Mouse (Mus musculus) gastrocnemius, postnatal 25 days (tissue): ENCODE measurements around the gene Snx19. TPM values are rescaled to one million over a fixed set of nuclear protein-coding genes. Genes with fewer than 3 reads are reported as not detected.

ENCODE experiments used
- DNase-seq: peaks from one replicate; pipeline ENCODE4 v3.0.0; 2022
- long read RNA-seq, 2 experiments: library from polyadenylated mRNA; stranded (forward); transcript quantifications; one replicate each; pipeline ENCODE4 v2.0.0; 2021
- total RNA-seq, 2 experiments: library from RNA; stranded (reverse); gene quantifications; 1 replicate in 1 of 2; 2 replicates in 1 of 2; pipeline ENCODE4 v1.2.3; 2021

Snx19 gene
- total RNA-seq = 10 to 100 TPM; 19.7 to 20.5 TPM
- long read RNA-seq, experiment 1, full-length matches to known transcripts = 2 of 31 reads
- long read RNA-seq, experiment 1, partial matches to known transcripts = 2 of 31 reads
- long read RNA-seq, experiment 1, other reads (novel, unspliced or antisense) = 27 of 31 reads
- long read RNA-seq, experiment 2, full-length matches to known transcripts = 3 of 24 reads
- long read RNA-seq, experiment 2, partial matches to known transcripts = 1 of 24 reads
- long read RNA-seq, experiment 2, other reads (novel, unspliced or antisense) = 20 of 24 reads

GRCm38 (mm10) chr9:30426882-30427632 is at the start of gene Snx19:
Gene Snx19, plus strand, starts transcription at chr9:30427108.
- peak; percentile 85 for DNase-seq

- DNase-seq = no peak
Measured at GRCm38 (mm10) chr9:30400771-30401170, 26.1 kb upstream of the Snx19 start.

DNA sequence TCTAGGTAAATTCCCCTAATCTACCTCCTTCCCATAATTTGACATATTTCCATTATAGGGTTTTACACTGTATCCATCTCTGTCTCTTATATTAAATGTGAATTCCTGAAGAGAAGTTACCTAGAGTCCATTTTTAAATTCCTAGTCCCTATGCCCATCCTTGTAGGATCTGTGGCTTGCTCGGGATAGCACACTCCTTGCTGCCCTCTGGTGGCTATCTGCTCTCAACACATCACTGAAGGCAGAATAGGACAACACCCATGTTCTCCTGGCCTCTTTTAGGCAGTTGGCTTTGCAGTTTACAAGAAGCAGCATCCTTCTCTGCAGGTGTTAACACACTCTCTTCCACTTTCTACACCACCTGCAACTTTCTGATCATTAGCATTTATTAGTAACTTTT is 4.0 kb upstream of the Snx19 start:
- DNase-seq = no peak

GRCm38 (mm10) chr9:30425178-30425577 is 1.7 kb upstream of the Snx19 start:
- no peak for DNase-seq

GRCm38 (mm10) chr9:30428231-30428630 is 1.3 kb downstream of the Snx19 start:
- no peak for DNase-seq

GRCm38 (mm10) chr9:30430447-30430846 is 3.5 kb downstream of the Snx19 start:
- DNase-seq = no peak

DNA sequence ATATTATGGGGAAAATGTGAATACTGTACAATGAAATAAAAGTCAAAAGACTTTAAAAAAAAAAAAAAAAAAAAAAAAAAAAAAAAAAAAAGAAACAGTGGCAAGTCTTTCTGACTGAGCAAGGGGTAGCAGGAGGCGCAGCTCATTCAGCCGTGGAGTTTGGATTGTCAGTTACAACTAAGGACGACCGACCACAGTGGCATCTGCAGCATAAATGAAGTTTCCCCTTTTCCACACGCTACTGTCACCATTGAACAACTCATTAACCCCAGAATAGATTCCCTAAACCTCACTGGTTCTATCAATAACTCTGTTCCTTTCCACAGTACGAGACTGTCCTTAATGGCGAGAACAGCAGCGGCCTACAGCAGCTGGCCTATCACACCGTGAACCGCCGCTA is 5.0 kb downstream of the Snx19 start:
- DNase-seq = no peak

DNA sequence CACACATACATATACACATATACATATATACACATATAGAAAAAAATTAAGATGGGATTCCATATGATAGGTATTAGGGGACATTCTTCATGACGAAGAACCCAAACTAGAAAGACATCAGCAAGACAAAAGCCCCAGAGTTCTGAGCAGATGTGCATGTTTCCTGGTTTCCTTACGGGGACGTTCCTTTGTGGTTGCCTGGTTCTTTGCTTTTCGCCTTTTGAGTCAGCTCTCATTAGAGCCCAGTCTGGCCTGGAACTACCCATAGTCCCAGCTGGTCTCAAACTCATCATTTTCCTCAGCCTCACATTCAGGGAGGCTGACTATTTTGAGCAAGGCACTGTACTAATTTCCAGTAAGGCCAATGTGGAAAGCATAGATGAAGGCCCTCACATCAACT is 7.0 kb downstream of the Snx19 start:
- DNase-seq = no peak

DNA sequence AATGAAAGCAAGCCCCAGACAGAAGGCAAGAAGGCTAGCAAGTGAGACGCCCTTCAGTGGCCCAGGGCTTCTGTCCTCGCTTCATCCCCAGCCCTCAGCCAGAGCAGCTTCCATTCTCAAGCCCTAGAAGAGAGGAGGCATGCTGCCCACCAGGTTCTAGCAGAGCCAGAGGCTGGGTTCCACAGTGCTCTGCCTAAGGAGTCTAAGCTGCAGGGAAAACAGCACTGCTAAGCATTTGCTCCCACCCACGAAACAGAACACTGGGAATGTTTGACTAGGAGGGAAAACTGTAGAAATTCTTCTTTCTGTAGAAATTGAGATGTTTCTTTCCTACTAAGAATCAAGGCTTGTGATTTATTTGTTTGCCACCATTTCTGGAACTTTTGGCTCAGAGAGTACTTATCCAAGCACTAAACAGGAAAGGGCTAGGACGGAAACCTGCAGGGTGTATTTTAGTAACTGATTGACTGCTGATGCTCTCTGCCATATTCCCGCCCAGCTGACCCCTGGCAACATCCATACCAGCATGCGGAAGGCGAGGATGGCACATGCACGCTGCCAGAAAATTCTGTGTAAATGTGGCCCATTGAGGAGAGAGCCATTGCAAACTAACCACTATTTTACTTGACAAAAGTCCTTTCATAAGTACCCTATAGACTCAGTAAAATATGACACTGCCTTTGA is 9.1 kb downstream of the Snx19 start:
- no peak for DNase-seq

DNA sequence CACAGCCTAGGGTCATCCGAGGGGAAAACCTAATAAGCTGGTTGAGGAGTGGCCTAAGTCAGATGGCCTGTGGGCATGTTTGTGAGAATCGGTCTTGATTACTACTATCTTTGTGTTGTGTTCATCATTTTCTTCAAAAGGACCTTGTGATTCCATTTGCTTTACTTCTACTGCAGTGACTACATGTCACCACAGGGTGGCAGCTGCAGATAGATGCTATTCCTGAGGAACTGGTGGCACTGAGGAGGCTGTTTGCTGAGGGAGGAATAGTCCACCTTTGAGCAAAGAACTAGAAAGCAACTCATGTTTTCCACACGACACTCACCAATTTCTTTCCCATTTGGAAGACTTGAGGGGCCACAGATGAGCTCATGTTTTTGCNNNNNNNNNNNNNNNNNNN is 11.6 kb downstream of the Snx19 start:
- DNase-seq = no peak

GRCm38 (mm10) chr9:30441761-30442160 is 14.9 kb downstream of the Snx19 start:
- DNase-seq = no peak

DNA sequence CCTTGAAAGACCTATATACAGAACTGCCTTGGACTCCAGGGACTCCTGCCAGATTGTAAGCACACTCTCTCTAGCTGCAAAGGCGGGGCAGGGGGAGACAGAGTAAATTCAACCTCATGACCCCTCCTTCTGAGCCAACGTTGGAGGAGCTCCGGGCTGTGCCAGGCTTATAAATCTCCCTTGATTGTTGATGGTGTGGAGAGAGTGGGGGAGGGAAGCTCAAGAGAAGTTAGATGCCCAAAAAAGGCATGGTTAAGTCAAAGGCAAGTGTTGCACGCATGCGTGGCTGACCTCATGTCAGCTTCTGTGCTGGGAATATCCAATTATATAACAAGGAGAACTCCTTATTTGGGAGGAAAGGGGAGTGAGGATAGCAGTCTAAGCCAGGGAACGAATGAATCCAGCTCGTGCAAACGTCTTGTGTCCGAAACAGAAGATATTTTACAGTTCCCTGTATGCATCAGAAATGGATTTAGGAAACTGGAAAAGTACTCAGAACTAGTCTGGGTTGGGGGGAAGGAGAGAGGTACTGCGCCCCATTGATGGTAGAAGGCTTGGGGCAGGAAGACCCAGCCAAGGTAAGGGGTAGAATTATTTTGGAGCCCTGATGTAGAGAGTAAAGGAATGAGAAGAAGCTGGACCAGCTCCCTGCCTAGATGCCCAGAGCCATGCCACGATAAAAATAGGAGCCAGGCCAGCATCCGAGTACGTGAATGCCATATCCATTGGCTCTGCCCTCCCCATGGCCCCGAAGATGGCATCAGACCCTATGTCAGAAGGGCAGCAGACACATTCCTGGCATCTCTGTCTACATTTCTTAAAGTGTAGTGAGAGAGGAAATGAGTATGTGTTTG is 18.6 kb downstream of the Snx19 start:
- DNase-seq = peak; percentile 75

DNA sequence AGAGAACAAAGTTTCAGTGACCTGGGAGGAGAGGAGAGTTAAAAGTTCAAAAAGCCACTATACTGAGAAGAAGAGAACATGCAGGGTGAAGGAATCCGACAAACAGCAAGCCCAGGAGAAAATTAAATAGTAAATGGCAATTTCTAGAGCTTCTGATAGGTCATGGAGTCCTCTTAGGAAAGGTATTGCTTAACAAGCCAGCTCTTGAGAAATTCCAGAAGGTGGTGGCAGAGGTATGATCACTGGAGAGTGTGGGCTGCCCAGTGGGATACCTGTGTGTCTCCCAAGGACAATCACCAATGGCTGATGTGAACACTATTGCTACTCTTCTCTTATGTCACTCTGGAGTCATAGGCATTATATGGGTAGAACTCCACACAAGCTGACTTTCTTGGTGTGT is 19.2 kb downstream of the Snx19 start:
- no peak for DNase-seq

DNA sequence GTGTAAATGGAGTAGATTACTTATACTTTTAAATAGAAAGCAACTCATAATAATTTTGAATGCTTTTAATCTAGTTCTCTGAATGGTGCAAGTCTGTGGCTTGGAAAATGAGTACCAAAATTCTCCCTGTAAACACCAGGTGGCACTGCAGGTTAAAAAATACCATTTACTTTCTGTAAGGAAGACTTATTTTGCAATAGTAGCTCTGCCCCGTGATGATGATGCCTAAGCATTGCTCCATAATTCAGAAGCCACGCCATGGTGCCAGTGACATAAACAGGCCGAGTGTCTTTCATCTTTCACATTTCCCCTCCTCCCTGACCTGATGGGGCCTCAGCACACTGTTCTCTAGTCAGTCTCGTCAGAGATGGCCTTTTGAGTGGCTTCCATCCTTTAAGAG is 21.6 kb downstream of the Snx19 start:
- DNase-seq = no peak

DNA sequence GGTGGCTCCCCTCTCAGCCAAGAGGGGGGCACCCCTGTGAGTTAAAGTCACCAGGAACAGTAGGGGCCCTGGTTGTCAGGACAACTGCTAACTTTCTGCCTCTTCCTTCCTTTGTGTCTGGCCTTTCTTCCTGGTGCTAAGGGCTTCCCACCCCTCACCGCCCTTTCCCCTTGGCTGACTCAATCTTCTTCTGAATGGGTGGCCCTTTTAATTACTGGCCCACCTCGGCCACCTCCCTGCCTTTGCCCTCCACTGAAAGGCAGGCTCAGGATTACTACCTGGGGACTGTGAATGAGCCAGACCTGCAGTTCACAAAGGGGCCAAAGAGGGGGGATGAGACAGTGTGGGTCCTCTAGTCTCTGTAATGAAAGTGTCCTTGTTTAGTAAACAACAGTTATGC is 23.0 kb downstream of the Snx19 start:
- no peak for DNase-seq

DNA sequence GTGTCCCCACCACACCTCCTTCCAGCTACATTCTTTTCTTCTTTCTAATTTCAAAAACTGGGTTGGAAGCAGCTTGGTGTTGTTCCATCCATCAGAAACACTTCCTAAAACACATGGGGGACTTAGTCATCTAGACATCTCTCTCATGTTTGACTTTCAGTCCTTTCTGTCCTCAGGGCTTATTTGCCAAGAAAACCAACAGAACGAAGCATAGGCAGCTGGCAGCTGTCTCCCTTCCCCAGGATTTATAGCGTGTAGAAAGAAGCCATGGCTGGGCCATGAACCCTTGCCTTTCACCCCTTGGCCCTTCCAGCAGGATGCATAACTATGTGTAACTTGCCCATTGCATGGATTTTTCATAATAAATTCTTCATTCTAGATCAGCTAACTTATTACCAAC is 23.9 kb downstream of the Snx19 start:
- DNase-seq = no peak

GRCm38 (mm10) chr9:30454527-30454926 is 27.6 kb downstream of the Snx19 start:
- no peak for DNase-seq

DNA sequence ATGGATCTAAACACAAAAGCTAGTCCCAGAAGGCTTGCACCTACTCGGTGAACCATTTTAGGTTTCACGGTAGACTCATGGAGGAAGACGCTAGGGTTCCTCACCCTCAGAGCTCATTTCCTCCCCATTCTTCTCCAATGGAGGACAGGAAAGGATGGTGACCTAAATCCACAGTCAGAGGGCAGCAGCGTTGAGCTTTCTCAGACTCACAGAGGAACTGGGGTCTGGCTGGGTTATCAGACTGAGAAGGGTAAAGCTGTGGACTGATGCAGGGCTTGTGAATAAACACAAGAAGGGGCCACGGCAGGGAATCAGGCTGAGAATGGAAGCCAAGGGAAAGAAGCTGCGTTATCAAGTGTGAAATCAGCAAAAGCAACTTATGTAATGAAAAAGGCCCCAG is 29.3 kb downstream of the Snx19 start:
- no peak for DNase-seq

DNA sequence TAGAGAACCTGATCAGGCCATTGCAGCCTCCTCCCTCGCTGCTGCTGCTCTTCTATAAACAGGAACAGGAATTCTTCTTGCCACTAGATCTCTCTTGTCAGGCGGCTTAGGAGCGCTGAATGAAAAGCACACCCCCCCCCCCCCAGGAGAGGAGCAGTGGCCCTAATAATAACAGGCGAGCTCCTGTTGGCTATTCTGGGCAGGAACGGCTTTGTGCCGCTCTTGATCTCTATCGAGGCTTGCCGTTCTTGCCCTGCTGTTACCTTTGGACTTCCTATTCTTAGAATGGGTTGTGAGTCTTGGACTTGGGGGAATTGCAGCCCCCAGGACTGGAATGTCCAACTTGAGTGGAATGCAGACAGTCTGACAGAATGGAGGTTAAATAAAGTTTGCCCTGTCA is 33.6 kb downstream of the Snx19 start:
- no peak for DNase-seq

DNA sequence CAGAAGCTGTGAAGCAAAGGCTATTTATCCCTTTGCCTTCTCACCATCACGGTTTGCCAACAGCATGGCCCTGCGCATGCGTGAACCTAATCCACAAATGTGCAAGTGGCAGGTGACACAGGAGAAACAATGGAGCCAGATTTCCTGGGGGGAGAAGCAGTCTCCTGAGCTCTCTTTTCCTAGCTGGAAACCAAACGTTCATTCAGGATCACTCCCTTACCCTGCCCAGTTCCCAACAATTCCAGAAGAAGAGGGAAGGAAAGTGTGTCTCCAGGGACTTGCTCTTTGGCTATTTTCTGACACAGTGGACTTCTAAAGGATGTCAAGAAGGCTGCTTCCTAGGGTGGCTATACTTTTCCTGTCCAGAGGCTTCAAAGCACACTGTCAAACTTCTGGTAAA is 37.8 kb downstream of the Snx19 start:
- DNase-seq = no peak

DNA sequence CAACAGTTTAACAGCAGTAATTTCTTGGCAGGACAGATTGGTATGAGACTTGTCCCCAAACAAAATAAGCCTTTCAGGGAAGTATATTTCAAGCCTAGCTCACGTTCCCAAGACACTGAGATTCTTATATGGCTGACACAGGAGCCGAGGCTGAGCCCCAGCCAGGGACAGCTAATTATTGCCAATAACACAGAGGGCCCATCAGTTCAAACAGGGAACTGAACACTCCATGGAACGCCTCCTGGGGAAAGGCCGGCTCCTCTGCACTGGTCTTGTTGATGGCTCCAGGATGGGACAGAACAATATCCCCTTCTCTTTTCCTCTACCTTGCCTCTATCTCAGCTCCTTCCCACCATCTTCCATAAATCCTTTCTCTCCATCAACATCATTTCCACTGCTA is 53.1 kb downstream of the Snx19 start:
- no peak for DNase-seq

DNA sequence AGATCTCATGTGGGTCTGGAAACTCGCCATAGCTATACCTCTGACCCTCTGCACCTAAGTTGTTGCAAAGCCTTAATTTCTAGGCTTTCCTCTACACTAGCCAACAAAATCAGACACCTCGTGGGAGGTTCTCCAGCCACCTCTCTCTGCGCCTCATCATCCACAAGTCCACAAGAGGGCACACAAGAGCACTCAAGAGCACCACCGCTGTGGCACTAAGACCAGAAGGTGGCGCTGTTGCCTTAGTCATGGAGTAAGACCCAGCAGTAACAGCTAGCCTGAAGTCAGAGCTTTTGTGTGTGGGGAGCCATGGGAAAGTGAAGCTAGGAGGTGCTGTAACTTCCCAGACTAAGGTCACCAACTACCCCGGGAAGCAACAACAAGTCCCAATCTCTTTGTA is 53.6 kb downstream of the Snx19 start:
- DNase-seq = peak; percentile 80

DNA sequence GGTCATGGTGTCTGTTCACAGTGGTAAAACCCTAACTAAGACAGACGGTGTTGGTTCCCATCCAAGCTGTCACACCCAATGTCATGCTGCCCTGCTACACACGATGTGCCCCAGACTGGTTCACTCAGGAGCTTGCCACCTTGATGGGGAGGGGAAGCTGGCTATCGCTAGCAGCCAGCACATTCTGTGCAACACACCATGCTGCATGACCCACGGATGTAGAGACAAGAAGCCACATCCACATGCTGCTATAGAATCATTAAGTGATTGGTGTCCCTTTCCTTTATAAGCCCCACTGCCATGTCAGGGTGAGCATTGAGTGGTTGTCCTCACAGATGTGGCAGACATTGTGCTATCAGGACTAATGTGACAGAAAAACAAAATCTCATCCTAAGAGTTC is 55.2 kb downstream of the Snx19 start:
- DNase-seq = no peak
